Mouse (Mus musculus) left cerebral cortex, adult 18-20 months (tissue): Measurements from ENCODE around the gene Itga6. TPM values are rescaled to one million over a fixed set of nuclear protein-coding genes. Genes with fewer than 3 reads are reported as not detected.

Source experiments
- DNase-seq, 2 experiments: peaks; one replicate each; pipeline ENCODE4 v3.0.0; 2021 to 2022; ENCODE audit warnings: low spot score in 2 of 2, mixed read lengths in 1 of 2
- total RNA-seq, 2 experiments: library from RNA; stranded (reverse); gene quantifications; 2 replicates each; pipeline ENCODE4 v1.2.3; 2021

Gene Itga6
- total RNA-seq, 2 experiments from 2014 or later = 24.9 to 25.2 TPM

GRCm38 (mm10) chr2:71730623-71731612 lies 14.5 kb upstream of the Itga6 start:
- DNase-seq = peak; percentile 9 to 29

GRCm38 (mm10) chr2:71734792-71735392 lies 10.5 kb upstream of the Itga6 start:
- DNase-seq = no peak

- no peak for DNase-seq
These were observed 9.8 kb upstream of the Itga6 start for GRCm38 (mm10) chr2:71735541-71736159.

- DNase-seq = no peak
These were observed 9.2 kb upstream of the Itga6 start for GRCm38 (mm10) chr2:71736213-71736612.

GRCm38 (mm10) chr2:71739173-71739860 lies 6.1 kb upstream of the Itga6 start:
- DNase-seq = no peak

GRCm38 (mm10) chr2:71742557-71742956 lies 2.9 kb upstream of the Itga6 start:
- DNase-seq = no peak

- no peak for DNase-seq
These were observed 2.0 kb upstream of the Itga6 start for GRCm38 (mm10) chr2:71743377-71743776.

- no peak for DNase-seq
These were observed 1.1 kb upstream of the Itga6 start for GRCm38 (mm10) chr2:71744320-71744719.

GRCm38 (mm10) chr2:71744861-71745507 lies 432 bp upstream of the Itga6 start:
- DNase-seq = no peak

- no peak for DNase-seq
These were observed 3.0 kb downstream of the Itga6 start for GRCm38 (mm10) chr2:71748451-71748850.

GRCm38 (mm10) chr2:71749367-71750086 lies 4.1 kb downstream of the Itga6 start:
- DNase-seq = no peak

- no peak for DNase-seq
These were observed 4.7 kb downstream of the Itga6 start for GRCm38 (mm10) chr2:71750087-71750453.

GRCm38 (mm10) chr2:71751336-71751735 lies 5.9 kb downstream of the Itga6 start:
- DNase-seq = no peak

- DNase-seq = no peak
These were observed 6.4 kb downstream of the Itga6 start for GRCm38 (mm10) chr2:71751863-71752262.

GRCm38 (mm10) chr2:71752383-71752782 lies 7.0 kb downstream of the Itga6 start:
- DNase-seq = no peak

- no peak for DNase-seq
These were observed 7.7 kb downstream of the Itga6 start for GRCm38 (mm10) chr2:71753161-71753560.

GRCm38 (mm10) chr2:71755748-71756147 lies 10.3 kb downstream of the Itga6 start:
- no peak for DNase-seq

- no peak for DNase-seq
These were observed 11.7 kb downstream of the Itga6 start for GRCm38 (mm10) chr2:71757098-71757497.

GRCm38 (mm10) chr2:71758591-71759531 lies 13.4 kb downstream of the Itga6 start:
- no peak for DNase-seq
